Mouse (Mus musculus) midbrain, embryonic 15.5 days (tissue): ENCODE measurements at regions not wholly inside any gene's neighbourhood (a gene's known extent, or its start where the extent isn't known, plus 50 kb on each side); places are given as distances from the start of the nearest gene placed in this dataset.
"Not testable (repeated sequence)": the region's sequence is repeated elsewhere in the genome, so short reads cannot be mapped to it uniquely, and the experiment has no call there.

Experiments used
- ATAC-seq: fragments of 200-750 bp; cut with Nextera tagmentation; replicated peaks from 2 replicates; pipeline ENCODE4 v1.8.0; 2017; ENCODE audit warnings: moderate TSS enrichment
- H3K27ac ChIP-seq: fragments of 300-500 bp; sonication (generic); 2 replicates; pipeline ENCODE4 v1.5.1; 2015; ENCODE audit warnings: mild to moderate bottlenecking, inconsistent platforms
- H3K27me3 ChIP-seq: fragments of 300-500 bp; sonication (generic); replicated peaks from 2 replicates; pipeline ENCODE4 v1.6.1; 2015; ENCODE audit warnings: inconsistent platforms
- H3K36me3 ChIP-seq: fragments of 300-500 bp; sonication (generic); replicated peaks from 2 replicates; pipeline ENCODE4 v1.6.1; 2015; ENCODE audit warnings: inconsistent platforms
- H3K4me1 ChIP-seq: fragments of 300-500 bp; sonication (generic); 2 replicates; pipeline ENCODE4 v1.6.1; 2015; ENCODE audit warnings: inconsistent platforms
- H3K4me2 ChIP-seq: fragments of 300-500 bp; sonication (generic); 2 replicates; pipeline ENCODE4 v1.6.1; 2015; ENCODE audit warnings: inconsistent platforms, mild to moderate bottlenecking, moderate library complexity
- H3K4me3 ChIP-seq: fragments of 300-500 bp; sonication (generic); 2 replicates; pipeline ENCODE4 v1.5.1; 2015; ENCODE audit warnings: mild to moderate bottlenecking, inconsistent platforms
- H3K9ac ChIP-seq: fragments of 300-500 bp; sonication (generic); 2 replicates; pipeline ENCODE4 v1.6.1; 2015; ENCODE audit warnings: mild to moderate bottlenecking, inconsistent platforms
- H3K9me3 ChIP-seq: fragments of 300-500 bp; sonication (generic); 2 replicates; pipeline ENCODE4 v1.6.1; 2016; ENCODE audit warnings: inconsistent platforms
- WGBS: fragments of 180-500 bp; shearing (Covaris S2); methylation state at CpG from one replicate; pipeline ENCODE4 v1.1.7; 2015; ENCODE audit warnings: mixed read lengths; 5-methylcytosine and 5-hydroxymethylcytosine counted together

- 84% methylated on average over 2 of the region's 2 CpGs for WGBS
- no peak overlapping the region for H3K27ac ChIP-seq
- H3K4me3 ChIP-seq: no peak overlapping the region
- no peaks in the 10 kb centered on the region for H3K36me3 ChIP-seq
- no peak for ATAC-seq
- no peak overlapping the region for H3K4me2 ChIP-seq
- H3K27me3 ChIP-seq: no peaks in the 10 kb centered on the region
- H3K9me3 ChIP-seq: no peaks in the 10 kb centered on the region
- no peaks in the 10 kb centered on the region for H3K4me1 ChIP-seq
- H3K9ac ChIP-seq: no peak overlapping the region
Observed at GRCm38 (mm10) chr13:16435436-16435835, 423.8 kb downstream of the Inhba start.

GRCm38 (mm10) chr13:16453234-16453633 is 441.6 kb downstream of the Inhba start:
- Histone ChIP-seq H3K4me1 (no peaks in the 10 kb centered on the region), H3K9ac (no peak overlapping the region), H3K36me3 (no peaks in the 10 kb centered on the region), H3K9me3 (no peaks in the 10 kb centered on the region), H3K4me2 (no peak overlapping the region), H3K27ac (no peak overlapping the region), H3K27me3 (no peaks in the 10 kb centered on the region), H3K4me3 (no peak overlapping the region)
- ATAC-seq: no peak

GRCm38 (mm10) chr13:16459743-16460142 is 448.1 kb downstream of the Inhba start:
- no peak overlapping the region for H3K4me3 ChIP-seq
- H3K36me3 ChIP-seq: no peaks in the 10 kb centered on the region
- no peak overlapping the region for H3K9ac ChIP-seq
- no peak for ATAC-seq
- H3K27ac ChIP-seq: no peak overlapping the region
- H3K4me1 ChIP-seq: no peaks in the 10 kb centered on the region
- 89% methylated on average over 2 of the region's 2 CpGs for WGBS
- no peaks in the 10 kb centered on the region for H3K27me3 ChIP-seq
- no peak overlapping the region for H3K4me2 ChIP-seq
- no peaks in the 10 kb centered on the region for H3K9me3 ChIP-seq

- H3K9me3 ChIP-seq: no peaks in the 10 kb centered on the region
- no peak overlapping the region for H3K4me3 ChIP-seq
- H3K9ac ChIP-seq: no peak overlapping the region
- no peak overlapping the region for H3K27ac ChIP-seq
- H3K4me1 ChIP-seq: no peaks in the 10 kb centered on the region
- WGBS: 92% methylated on average over 2 of the region's 2 CpGs
- ATAC-seq: no peak
- H3K36me3 ChIP-seq: no peaks in the 10 kb centered on the region
- no peaks in the 10 kb centered on the region for H3K27me3 ChIP-seq
- no peak overlapping the region for H3K4me2 ChIP-seq
Observed at GRCm38 (mm10) chr13:16461681-16462080, 450.0 kb downstream of the Inhba start.

GRCm38 (mm10) chr13:16464823-16465222 is 453.2 kb downstream of the Inhba start:
- Histone ChIP-seq H3K36me3 (no peaks in the 10 kb centered on the region), H3K27me3 (no peaks in the 10 kb centered on the region), H3K4me2 (no peak overlapping the region), H3K9me3 (no peaks in the 10 kb centered on the region), H3K27ac (no peak overlapping the region), H3K4me3 (no peak overlapping the region), H3K4me1 (no peaks in the 10 kb centered on the region), H3K9ac (no peak overlapping the region)
- WGBS: 78% methylated on average over 1 of the region's 1 CpGs
- ATAC-seq: no peak

GRCm38 (mm10) chr13:16465317-16465716 is 453.7 kb downstream of the Inhba start:
- Histone ChIP-seq H3K36me3 (no peaks in the 10 kb centered on the region), H3K27ac (no peak overlapping the region), H3K4me3 (no peak overlapping the region), H3K27me3 (no peaks in the 10 kb centered on the region), H3K9me3 (no peaks in the 10 kb centered on the region), H3K4me2 (no peak overlapping the region), H3K4me1 (no peaks in the 10 kb centered on the region), H3K9ac (no peak overlapping the region)
- WGBS: 47% methylated on average over 1 of the region's 1 CpGs
- no peak for ATAC-seq

GRCm38 (mm10) chr13:16465812-16466211 is 454.2 kb downstream of the Inhba start:
- H3K36me3 ChIP-seq: no peaks in the 10 kb centered on the region
- 96% methylated on average over 1 of the region's 1 CpGs for WGBS
- no peaks in the 10 kb centered on the region for H3K4me1 ChIP-seq
- no peaks in the 10 kb centered on the region for H3K9me3 ChIP-seq
- H3K4me2 ChIP-seq: no peak overlapping the region
- H3K4me3 ChIP-seq: no peak overlapping the region
- H3K27ac ChIP-seq: no peak overlapping the region
- H3K27me3 ChIP-seq: no peaks in the 10 kb centered on the region
- ATAC-seq: no peak
- no peak overlapping the region for H3K9ac ChIP-seq

GRCm38 (mm10) chr13:16476515-16476914 is 464.9 kb downstream of the Inhba start:
- no peaks in the 10 kb centered on the region for H3K36me3 ChIP-seq

GRCm38 (mm10) chr13:16487292-16487691 is 475.6 kb downstream of the Inhba start:
- no peak overlapping the region for H3K9ac ChIP-seq
- H3K4me3 ChIP-seq: no peak overlapping the region
- no peak for ATAC-seq
- no peak overlapping the region for H3K4me2 ChIP-seq
- no peaks in the 10 kb centered on the region for H3K27me3 ChIP-seq
- H3K36me3 ChIP-seq: no peaks in the 10 kb centered on the region
- no peak overlapping the region for H3K27ac ChIP-seq
- H3K9me3 ChIP-seq: no peaks in the 10 kb centered on the region
- no peaks in the 10 kb centered on the region for H3K4me1 ChIP-seq

More at GRCm38 (mm10) chr13:16476515-16476914, 464.9 kb downstream of the Inhba start:
- 87% methylated on average over 1 of the region's 1 CpGs for WGBS
- ATAC-seq: no peak
- Histone ChIP-seq H3K9ac (no peak overlapping the region), H3K4me2 (no peak overlapping the region), H3K9me3 (no peaks in the 10 kb centered on the region), H3K4me3 (no peak overlapping the region), H3K4me1 (no peaks in the 10 kb centered on the region), H3K27ac (no peak overlapping the region), H3K27me3 (no peaks in the 10 kb centered on the region)

- H3K4me3 ChIP-seq, H3K27me3 ChIP-seq, ATAC-seq, H3K27ac ChIP-seq, H3K36me3 ChIP-seq, H3K4me1 ChIP-seq, H3K9ac ChIP-seq, H3K4me2 ChIP-seq, H3K9me3 ChIP-seq: not testable (repeated sequence)
- WGBS: 52% methylated on average over 6 of the region's 6 CpGs
Observed at GRCm38 (mm10) chr13:16490680-16491079, 479.0 kb downstream of the Inhba start.

- H3K4me2 ChIP-seq: no peak overlapping the region
- H3K4me3 ChIP-seq: no peak overlapping the region
- H3K36me3 ChIP-seq: no peaks in the 10 kb centered on the region
- no peaks in the 10 kb centered on the region for H3K27me3 ChIP-seq
- no peak overlapping the region for H3K27ac ChIP-seq
- 48% methylated on average over 1 of the region's 1 CpGs for WGBS
- no peak for ATAC-seq
- no peak overlapping the region for H3K9ac ChIP-seq
- H3K9me3 ChIP-seq: no peaks in the 10 kb centered on the region
- H3K4me1 ChIP-seq: no peaks in the 10 kb centered on the region
Observed at GRCm38 (mm10) chr13:16498052-16498451, 486.4 kb downstream of the Inhba start.

GRCm38 (mm10) chr13:16512876-16513275 is 501.2 kb downstream of the Inhba start:
- H3K36me3 ChIP-seq: no peaks in the 10 kb centered on the region
- H3K9ac ChIP-seq: no peak overlapping the region
- no peak overlapping the region for H3K27ac ChIP-seq
- H3K4me3 ChIP-seq: no peak overlapping the region
- ATAC-seq: no peak
- no peak overlapping the region for H3K4me2 ChIP-seq
- no peaks in the 10 kb centered on the region for H3K9me3 ChIP-seq
- 78% methylated on average over 4 of the region's 4 CpGs for WGBS
- H3K27me3 ChIP-seq: no peaks in the 10 kb centered on the region
- no peaks in the 10 kb centered on the region for H3K4me1 ChIP-seq

- no peak overlapping the region for H3K9ac ChIP-seq
- H3K36me3 ChIP-seq: no peaks in the 10 kb centered on the region
- no peak for ATAC-seq
- no peaks in the 10 kb centered on the region for H3K4me1 ChIP-seq
- H3K27ac ChIP-seq: no peak overlapping the region
- H3K9me3 ChIP-seq: no peaks in the 10 kb centered on the region
- no peak overlapping the region for H3K4me2 ChIP-seq
- H3K4me3 ChIP-seq: no peak overlapping the region
- H3K27me3 ChIP-seq: no peaks in the 10 kb centered on the region
Observed at GRCm38 (mm10) chr13:16515195-16515594, 503.5 kb downstream of the Inhba start.

GRCm38 (mm10) chr13:16529036-16529435 is 517.4 kb downstream of the Inhba start:
- 77% methylated on average over 5 of the region's 5 CpGs for WGBS
- H3K27ac ChIP-seq: no peak overlapping the region
- no peaks in the 10 kb centered on the region for H3K27me3 ChIP-seq
- H3K4me2 ChIP-seq: no peak overlapping the region
- H3K36me3 ChIP-seq: no peaks in the 10 kb centered on the region
- no peak overlapping the region for H3K4me3 ChIP-seq
- H3K4me1 ChIP-seq: no peaks in the 10 kb centered on the region
- ATAC-seq: no peak
- H3K9ac ChIP-seq: no peak overlapping the region
- no peaks in the 10 kb centered on the region for H3K9me3 ChIP-seq
